Mouse (Mus musculus): Measurements from ENCODE around the gene A830031A19Rik. TPM values are rescaled to one million over a fixed set of nuclear protein-coding genes. Genes with fewer than 3 reads are reported as not detected.

A830031A19Rik gene
- polyA plus RNA-seq, 1 experiment = not detected

DNA sequence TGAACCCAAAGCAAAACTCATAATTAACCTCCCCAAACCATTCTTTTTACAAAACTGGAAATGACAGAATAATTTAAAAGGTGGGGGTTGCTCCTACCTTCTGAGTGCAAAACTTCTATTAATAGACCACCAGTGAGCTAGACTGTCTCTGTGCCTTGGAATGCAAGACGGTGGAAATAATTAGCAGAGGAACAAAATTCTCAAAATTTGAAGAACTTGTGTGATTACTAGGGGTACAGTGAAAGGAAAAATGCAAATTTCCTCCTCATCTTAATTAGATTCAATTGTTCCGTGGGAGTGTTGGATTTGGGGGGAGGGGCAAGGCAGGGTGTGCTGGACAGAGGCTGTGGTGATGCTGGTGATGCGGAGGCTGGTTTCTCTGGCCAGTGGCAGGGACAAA is 23.8 kb upstream of the A830031A19Rik start:
- no peak for TF ChIP-seq EP300 (IDR thresholded peaks at IDR 0.05; ENCODE audit: insufficient read depth, low read depth, low read length)
- no peak for TF ChIP-seq CTCF (IDR thresholded peaks at IDR 0.05; ENCODE audit: low read depth, low read length)
- no peak for TF ChIP-seq POLR2A (IDR thresholded peaks at IDR 0.05; ENCODE audit: insufficient read depth, low read length)
- H3K27ac ChIP-seq (ENCODE audit: insufficient read depth, low read length) = no peak overlapping the region
- no peaks in the 10 kb centered on the region for H3K27me3 ChIP-seq (ENCODE audit: control insufficient read depth, insufficient read depth, low read length, poor library complexity, severe bottlenecking)
- no peaks in the 10 kb centered on the region for H3K9me3 ChIP-seq (replicated peaks; ENCODE audit: control insufficient read depth, insufficient read depth, low read length, poor library complexity, severe bottlenecking)
- no peaks in the 10 kb centered on the region for H3K4me1 ChIP-seq (ENCODE audit: control insufficient read depth, insufficient read depth, low read length)
- H3K9ac ChIP-seq (ENCODE audit: low read depth, poor library complexity, severe bottlenecking) = no peak overlapping the region
- no peaks in the 10 kb centered on the region for H3K36me3 ChIP-seq (ENCODE audit: control insufficient read depth, insufficient read depth, low read length, poor library complexity, severe bottlenecking)
- H3K4me3 ChIP-seq (ENCODE audit: low read depth, low read length) = no peak overlapping the region

GRCm38 (mm10) chr11:24098069-24098468 is 23.2 kb upstream of the A830031A19Rik start:
- Histone ChIP-seq H3K36me3 (ENCODE audit: control insufficient read depth, insufficient read depth, low read length, poor library complexity, severe bottlenecking) (no peaks in the 10 kb centered on the region), H3K4me3 (ENCODE audit: low read depth, low read length) (no peak overlapping the region), H3K9ac (ENCODE audit: low read depth, poor library complexity, severe bottlenecking) (no peak overlapping the region), H3K4me1 (ENCODE audit: control insufficient read depth, insufficient read depth, low read length) (no peaks in the 10 kb centered on the region), H3K27me3 (ENCODE audit: control insufficient read depth, insufficient read depth, low read length, poor library complexity, severe bottlenecking) (no peaks in the 10 kb centered on the region), H3K27ac (ENCODE audit: insufficient read depth, low read length) (no peak overlapping the region), H3K9me3 (replicated peaks; ENCODE audit: control insufficient read depth, insufficient read depth, low read length, poor library complexity, severe bottlenecking) (no peaks in the 10 kb centered on the region)
- TF ChIP-seq POLR2A (IDR thresholded peaks at IDR 0.05; ENCODE audit: insufficient read depth, low read length) (no peak), CTCF (IDR thresholded peaks at IDR 0.05; ENCODE audit: low read depth, low read length) (no peak), EP300 (IDR thresholded peaks at IDR 0.05; ENCODE audit: insufficient read depth, low read depth, low read length) (no peak)

- Histone ChIP-seq H3K4me3 (ENCODE audit: low read depth, low read length) (no peak overlapping the region), H3K36me3 (ENCODE audit: control insufficient read depth, insufficient read depth, low read length, poor library complexity, severe bottlenecking) (no peaks in the 10 kb centered on the region), H3K27ac (ENCODE audit: insufficient read depth, low read length) (no peak overlapping the region), H3K27me3 (ENCODE audit: control insufficient read depth, insufficient read depth, low read length, poor library complexity, severe bottlenecking) (no peaks in the 10 kb centered on the region), H3K9ac (ENCODE audit: low read depth, poor library complexity, severe bottlenecking) (no peak overlapping the region), H3K4me1 (ENCODE audit: control insufficient read depth, insufficient read depth, low read length) (no peaks in the 10 kb centered on the region), H3K9me3 (replicated peaks; ENCODE audit: control insufficient read depth, insufficient read depth, low read length, poor library complexity, severe bottlenecking) (no peaks in the 10 kb centered on the region)
- TF ChIP-seq CTCF (IDR thresholded peaks at IDR 0.05; ENCODE audit: low read depth, low read length) = no peak
- TF ChIP-seq EP300 (IDR thresholded peaks at IDR 0.05; ENCODE audit: insufficient read depth, low read depth, low read length) = no peak
- TF ChIP-seq POLR2A (IDR thresholded peaks at IDR 0.05; ENCODE audit: insufficient read depth, low read length) = no peak
These were observed 22.2 kb upstream of the A830031A19Rik start for GRCm38 (mm10) chr11:24097026-24097425.

- no peaks in the 10 kb centered on the region for H3K4me1 ChIP-seq (ENCODE audit: control insufficient read depth, insufficient read depth, low read length)
- no peak overlapping the region for H3K9ac ChIP-seq (ENCODE audit: low read depth, poor library complexity, severe bottlenecking)
- no peaks in the 10 kb centered on the region for H3K36me3 ChIP-seq (ENCODE audit: control insufficient read depth, insufficient read depth, low read length, poor library complexity, severe bottlenecking)
- no peak overlapping the region for H3K4me3 ChIP-seq (ENCODE audit: low read depth, low read length)
- no peaks in the 10 kb centered on the region for H3K9me3 ChIP-seq (replicated peaks; ENCODE audit: control insufficient read depth, insufficient read depth, low read length, poor library complexity, severe bottlenecking)
- TF ChIP-seq EP300 (IDR thresholded peaks at IDR 0.05; ENCODE audit: insufficient read depth, low read depth, low read length) = no peak
- no peak for TF ChIP-seq CTCF (IDR thresholded peaks at IDR 0.05; ENCODE audit: low read depth, low read length)
- TF ChIP-seq POLR2A (IDR thresholded peaks at IDR 0.05; ENCODE audit: insufficient read depth, low read length) = no peak
- H3K27ac ChIP-seq (ENCODE audit: insufficient read depth, low read length) = no peak overlapping the region
- H3K27me3 ChIP-seq (ENCODE audit: control insufficient read depth, insufficient read depth, low read length, poor library complexity, severe bottlenecking) = no peaks in the 10 kb centered on the region; the same call in 1 of the 2 replicates
These were observed 21.6 kb upstream of the A830031A19Rik start for GRCm38 (mm10) chr11:24096483-24096882.

GRCm38 (mm10) chr11:24095656-24096353 is 21.0 kb upstream of the A830031A19Rik start:
- no peak overlapping the region for H3K4me3 ChIP-seq (ENCODE audit: low read depth, low read length)
- H3K27me3 ChIP-seq (ENCODE audit: control insufficient read depth, insufficient read depth, low read length, poor library complexity, severe bottlenecking) = no peaks in the 10 kb centered on the region; the same call in 1 of the 2 replicates
- no peak for TF ChIP-seq CTCF (IDR thresholded peaks at IDR 0.05; ENCODE audit: low read depth, low read length)
- TF ChIP-seq POLR2A (IDR thresholded peaks at IDR 0.05; ENCODE audit: insufficient read depth, low read length) = no peak
- no peak for TF ChIP-seq EP300 (IDR thresholded peaks at IDR 0.05; ENCODE audit: insufficient read depth, low read depth, low read length)
- H3K36me3 ChIP-seq (ENCODE audit: control insufficient read depth, insufficient read depth, low read length, poor library complexity, severe bottlenecking) = no peaks in the 10 kb centered on the region
- no peak overlapping the region for H3K9ac ChIP-seq (ENCODE audit: low read depth, poor library complexity, severe bottlenecking)
- H3K4me1 ChIP-seq (ENCODE audit: control insufficient read depth, insufficient read depth, low read length) = no peaks in the 10 kb centered on the region
- H3K9me3 ChIP-seq (replicated peaks; ENCODE audit: control insufficient read depth, insufficient read depth, low read length, poor library complexity, severe bottlenecking) = no peaks in the 10 kb centered on the region
- H3K27ac ChIP-seq (ENCODE audit: insufficient read depth, low read length) = no peak overlapping the region

GRCm38 (mm10) chr11:24095236-24095635 is 20.4 kb upstream of the A830031A19Rik start:
- Histone ChIP-seq H3K27ac (ENCODE audit: insufficient read depth, low read length) (no peak overlapping the region), H3K9ac (ENCODE audit: low read depth, poor library complexity, severe bottlenecking) (no peak overlapping the region), H3K9me3 (replicated peaks; ENCODE audit: control insufficient read depth, insufficient read depth, low read length, poor library complexity, severe bottlenecking) (no peaks in the 10 kb centered on the region), H3K36me3 (ENCODE audit: control insufficient read depth, insufficient read depth, low read length, poor library complexity, severe bottlenecking) (no peaks in the 10 kb centered on the region), H3K4me3 (ENCODE audit: low read depth, low read length) (no peak overlapping the region), H3K4me1 (ENCODE audit: control insufficient read depth, insufficient read depth, low read length) (no peaks in the 10 kb centered on the region), H3K27me3 (ENCODE audit: control insufficient read depth, insufficient read depth, low read length, poor library complexity, severe bottlenecking) (no peaks in the 10 kb centered on the region; the same call in none of the 2 replicates)
- TF ChIP-seq EP300 (IDR thresholded peaks at IDR 0.05; ENCODE audit: insufficient read depth, low read depth, low read length) (no peak), POLR2A (IDR thresholded peaks at IDR 0.05; ENCODE audit: insufficient read depth, low read length) (no peak), CTCF (IDR thresholded peaks at IDR 0.05; ENCODE audit: low read depth, low read length) (no peak)

All from ES-Bruce4 (cell line).